Mouse (Mus musculus): ENCODE measurements around the gene Gm17571.

DNA sequence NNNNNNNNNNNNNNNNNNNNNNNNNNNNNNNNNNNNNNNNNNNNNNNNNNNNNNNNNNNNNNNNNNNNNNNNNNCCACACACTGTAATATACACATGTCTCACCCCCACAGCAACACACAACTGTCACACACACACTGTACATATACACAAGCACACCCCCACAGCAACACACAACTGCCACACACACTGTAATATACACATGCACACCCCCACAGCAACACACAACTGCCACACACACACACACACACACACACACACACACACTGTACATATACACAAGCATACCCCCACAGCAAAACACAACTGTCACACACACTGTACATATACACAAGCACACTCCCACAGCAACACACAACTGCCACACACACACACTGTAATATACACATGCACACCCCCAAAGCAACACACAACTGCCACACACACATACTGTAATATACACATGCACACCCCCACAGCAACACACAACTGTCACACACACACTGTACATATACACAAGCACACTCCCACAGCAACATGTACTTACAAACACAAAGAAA is 32.3 kb downstream of the Gm17571 start:
- TF ChIP-seq CTCF (IDR thresholded peaks at IDR 0.05; ENCODE audit: insufficient read depth, low read depth, low read length) = no peak
- TF ChIP-seq POLR2A (IDR thresholded peaks at IDR 0.05; ENCODE audit: insufficient read depth, low read depth, low read length) = no peak

Measured in olfactory bulb, adult 2 months (tissue).